Mouse (Mus musculus) MEL (cell line): Measurements from ENCODE around the gene Tgfbi. TPM values are rescaled to one million over a fixed set of nuclear protein-coding genes. Genes with fewer than 3 reads are reported as not detected.

Source experiments
- DNase-seq: peaks from one replicate; pipeline ENCODE4 v3.0.0; 2011; ENCODE audit warnings: low read depth, low spot score
- H3K27ac ChIP-seq: 2 replicates; pipeline ENCODE4 v1.5.1; 2012; ENCODE audit warnings: low read depth, mild to moderate bottlenecking, control low read depth, low read length, moderate library complexity; ENCODE audit not compliant: control insufficient read depth
- H3K27me3 ChIP-seq, 2 experiments: fragments of 150-350 bp in 1 of 2; sonication (generic) in 1 of 2; 2 replicates each; pipeline ENCODE4 v1.6.1; 2012; ENCODE audit warnings: low read length in 2 of 2, mild to moderate bottlenecking in 2 of 2, improper control_type of control experiment in 1 of 2, moderate library complexity in 1 of 2; ENCODE audit not compliant: insufficient read depth in 2 of 2, control insufficient read depth in 1 of 2
- H3K36me3 ChIP-seq, 2 experiments: 2 replicates each; pipeline ENCODE4 v1.6.1; 2012 to 2014; ENCODE audit warnings: low read length in 2 of 2, improper control_type of control experiment in 1 of 2, inconsistent platforms in 1 of 2, mild to moderate bottlenecking in 1 of 2; ENCODE audit not compliant: insufficient read depth in 2 of 2, control insufficient read depth in 1 of 2
- H3K4me1 ChIP-seq, 2 experiments: fragments of 150-350 bp in 1 of 2; sonication (generic) in 1 of 2; 2 replicates each; pipeline ENCODE4 v1.6.1; 2012; ENCODE audit warnings: low read length in 2 of 2, improper control_type of control experiment in 1 of 2, mild to moderate bottlenecking in 1 of 2; ENCODE audit not compliant: insufficient read depth in 2 of 2, control insufficient read depth in 1 of 2
- H3K4me3 ChIP-seq, 2 experiments: fragments of 150-350 bp in 1 of 2; sonication (generic) in 1 of 2; 2 replicates each; pipeline ENCODE4 v1.5.1; 2012; ENCODE audit warnings: low read depth in 2 of 2, low read length in 2 of 2, mild to moderate bottlenecking in 2 of 2, moderate library complexity in 2 of 2, control low read depth in 1 of 2, improper control_type of control experiment in 1 of 2; ENCODE audit not compliant: control insufficient read depth in 1 of 2, insufficient read depth in 1 of 2
- H3K79me2 ChIP-seq: 2 replicates; pipeline ENCODE4 v1.6.1; 2012; ENCODE audit warnings: mild to moderate bottlenecking, low read length, moderate library complexity; ENCODE audit not compliant: control insufficient read depth, poor library complexity, insufficient read depth
- H3K9ac ChIP-seq: 2 replicates; pipeline ENCODE4 v1.6.1; 2012; ENCODE audit warnings: low read depth, mild to moderate bottlenecking, control low read depth, low read length, moderate library complexity; ENCODE audit not compliant: control insufficient read depth, poor library complexity, severe bottlenecking
- H3K9me3 ChIP-seq: fragments of 150-350 bp; sonication (generic); replicated peaks from 2 replicates; pipeline ENCODE4 v1.6.1; 2012; ENCODE audit warnings: mild to moderate bottlenecking, low read length, improper control_type of control experiment, moderate library complexity; ENCODE audit not compliant: insufficient read depth
- CHD2 ChIP-seq: IDR thresholded peaks from 2 replicates; pipeline ENCODE4 v1.6.1; 2011; ENCODE audit warnings: low read length, improper control_type of control experiment
- GATA1 ChIP-seq: IDR thresholded peaks from 2 replicates; pipeline ENCODE4 v1.6.1; 2011; ENCODE audit warnings: low read depth, low read length, improper control_type of control experiment
- HCFC1 ChIP-seq: IDR thresholded peaks from 2 replicates; pipeline ENCODE4 v1.6.1; 2012; ENCODE audit warnings: low read depth, mild to moderate bottlenecking, inconsistent platforms, low read length, improper control_type of control experiment, moderate library complexity
- JUND ChIP-seq: IDR thresholded peaks from 2 replicates; pipeline ENCODE4 v1.6.1; 2011; ENCODE audit warnings: low read depth, mild to moderate bottlenecking, improper control_type of control experiment, low read length
- KAT2A ChIP-seq: conservative IDR thresholded peaks from 2 replicates; pipeline ENCODE4 v1.6.1; 2012; ENCODE audit warnings: low read depth, low read length, improper control_type of control experiment, inconsistent platforms
- MAX ChIP-seq: IDR thresholded peaks from 2 replicates; pipeline ENCODE4 v1.6.1; 2011; ENCODE audit warnings: low read length, improper control_type of control experiment
- MEF2A ChIP-seq: IDR thresholded peaks from 2 replicates; pipeline ENCODE4 v1.6.1; 2014; ENCODE audit warnings: low read depth, mild to moderate bottlenecking, inconsistent platforms, low read length, improper control_type of control experiment; ENCODE audit not compliant: poor library complexity, insufficient replicate concordance, severe bottlenecking; ENCODE audit errors: extremely low read depth
- MXI1 ChIP-seq: IDR thresholded peaks from 2 replicates; pipeline ENCODE4 v1.6.1; 2011; ENCODE audit warnings: mild to moderate bottlenecking, low read depth, low read length, improper control_type of control experiment
- MYB ChIP-seq: IDR thresholded peaks from 2 replicates; pipeline ENCODE4 v1.6.1; 2011; ENCODE audit warnings: mild to moderate bottlenecking, low read depth, low read length, improper control_type of control experiment
- POLR2A ChIP-seq, 2 experiments: IDR thresholded peaks; 2 replicates each; pipeline ENCODE4 v1.6.1; 2011 to 2012; ENCODE audit warnings: low read length in 2 of 2, mild to moderate bottlenecking in 2 of 2, control low read depth in 1 of 2, improper control_type of control experiment in 1 of 2, low read depth in 1 of 2, moderate library complexity in 1 of 2; ENCODE audit not compliant: control insufficient read depth in 1 of 2, insufficient read depth in 1 of 2, poor library complexity in 1 of 2
- SMC3 ChIP-seq: IDR thresholded peaks from 2 replicates; pipeline ENCODE4 v1.6.1; 2011; ENCODE audit warnings: low read depth, low read length, improper control_type of control experiment
- UBTF ChIP-seq: IDR thresholded peaks from 2 replicates; pipeline ENCODE4 v1.6.1; 2012; ENCODE audit warnings: low read depth, mild to moderate bottlenecking, inconsistent platforms, low read length, improper control_type of control experiment, moderate library complexity, borderline replicate concordance; ENCODE audit not compliant: insufficient read depth
- ZC3H11A ChIP-seq: IDR thresholded peaks from 2 replicates; pipeline ENCODE4 v1.6.1; 2012; ENCODE audit warnings: low read depth, mild to moderate bottlenecking, inconsistent platforms, low read length, improper control_type of control experiment
- ZKSCAN1 ChIP-seq: IDR thresholded peaks from 2 replicates; pipeline ENCODE4 v1.6.1; 2012; ENCODE audit warnings: low read depth, mild to moderate bottlenecking, inconsistent platforms, low read length, improper control_type of control experiment, moderate library complexity
- ZMIZ1 ChIP-seq: IDR thresholded peaks from 2 replicates; pipeline ENCODE4 v1.6.1; 2012; ENCODE audit warnings: low read depth, mild to moderate bottlenecking, inconsistent platforms, low read length, improper control_type of control experiment, moderate library complexity
- polyA plus RNA-seq, 2 experiments: library from polyadenylated mRNA; stranded (reverse) in 1 of 2; unstranded in 1 of 2; fragments of >175 nt in 1 of 2; fragments of >200 nt in 1 of 2; gene quantifications; 2 replicates each; pipeline versions ENCODE4 v1.2.1 to v1.2.4; 2012; ENCODE audit warnings: low replicate concordance in 2 of 2, low read depth in 1 of 2; ENCODE audit not compliant: insufficient read length in 2 of 2, insufficient read depth in 1 of 2, missing spikeins in 1 of 2
- total RNA-seq: library from RNA; depleted of rRNA; stranded (reverse); fragments of 300-350 nt; gene quantifications from 2 replicates; pipeline ENCODE4 v1.2.3, GENCODE M21; 2012

Gene Tgfbi
- total and polyA plus RNA-seq, 3 experiments, result not detected

DNA sequence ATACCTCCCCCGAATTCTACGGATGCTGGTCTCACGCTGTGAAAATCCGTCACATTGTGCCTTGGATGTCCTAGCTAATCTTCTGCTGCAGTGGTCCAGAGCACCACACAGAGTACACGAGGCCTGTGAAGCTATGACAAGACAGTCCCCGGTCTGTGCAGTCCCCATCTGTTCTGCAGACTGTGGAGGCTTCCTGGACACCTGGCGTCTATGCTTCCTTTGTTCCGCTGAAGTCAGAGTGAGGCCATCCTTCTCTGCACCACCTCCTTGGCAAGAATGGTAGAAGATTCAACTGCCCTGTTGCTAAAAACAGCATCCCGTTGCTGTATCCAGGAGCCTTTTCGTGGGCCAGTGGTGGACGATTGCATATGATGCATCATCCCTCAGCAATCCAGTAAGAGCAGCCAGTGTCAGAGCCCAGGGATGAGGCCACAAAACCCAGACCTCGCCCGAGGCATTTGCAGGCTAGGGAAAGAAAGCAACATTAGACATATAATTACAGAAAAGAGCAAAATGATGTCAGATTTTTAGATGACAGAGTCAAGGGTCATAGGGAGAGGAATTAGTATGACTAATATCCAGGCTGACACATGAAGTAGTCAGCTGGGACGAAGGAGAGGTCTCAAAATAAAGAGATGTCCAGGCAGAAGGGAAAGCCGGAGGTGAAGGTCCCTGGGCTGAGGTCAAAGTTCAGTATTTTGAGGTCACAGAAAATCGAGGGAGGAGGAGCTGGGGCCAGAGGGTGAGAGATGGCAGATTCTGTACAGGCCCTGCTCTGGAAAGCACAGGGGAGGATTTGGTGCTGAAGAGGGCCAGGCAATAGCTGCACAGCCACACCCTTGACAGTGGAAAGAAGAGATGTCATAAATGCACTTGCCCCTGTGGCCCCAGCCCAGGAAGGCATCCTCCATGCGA is 55.2 kb downstream of the Tgfbi start:
- TF ChIP-seq MYB, result no peak
- H3K9ac ChIP-seq, result no peak overlapping the region
- no peaks in the 10 kb centered on the region for H3K4me1 ChIP-seq
- H3K36me3 ChIP-seq, result no peaks in the 10 kb centered on the region
- no peaks in the 10 kb centered on the region for H3K9me3 ChIP-seq
- no peaks in the 10 kb centered on the region for H3K79me2 ChIP-seq
- H3K27ac ChIP-seq, result no peak overlapping the region
- DNase-seq, result no peak
- H3K27me3 ChIP-seq, result no peaks in the 10 kb centered on the region
- H3K4me3 ChIP-seq, result no peak overlapping the region

DNA sequence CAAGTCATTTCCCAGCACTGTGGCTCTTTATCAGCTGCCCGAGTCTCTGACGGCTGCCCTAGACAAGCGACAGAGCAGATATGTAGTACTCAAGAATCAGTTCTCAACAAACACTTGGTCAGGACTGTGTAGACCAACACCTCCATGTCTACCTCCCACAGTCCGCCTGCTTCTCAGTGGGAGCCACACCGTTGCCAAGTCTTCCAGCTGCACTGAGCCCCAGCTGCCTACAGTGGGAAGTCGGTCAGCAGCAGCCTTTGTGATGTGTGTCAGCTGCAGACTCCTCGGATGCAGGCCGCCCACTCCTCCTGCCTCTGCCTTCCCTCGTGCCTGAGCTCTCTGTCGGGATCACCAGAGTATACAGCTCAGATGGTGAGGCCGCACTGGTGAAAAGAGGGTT is 61.9 kb downstream of the Tgfbi start:
- TF ChIP-seq ZMIZ1 (no peak), ZC3H11A (no peak), POLR2A (IDR thresholded peaks at IDR 0.05; ENCODE audit: control insufficient read depth in 1 of 2, insufficient read depth in 1 of 2, low read depth in 1 of 2, low read length in 2 of 2, poor library complexity in 1 of 2) (no peak), HCFC1 (no peak), SMC3 (no peak), MXI1 (no peak), GATA1 (no peak), UBTF (no peak), ZKSCAN1 (no peak), MAX (no peak), CHD2 (no peak), JUND (no peak), KAT2A (no peak), MEF2A (no peak)
- Histone ChIP-seq H3K79me2 (no peaks in the 10 kb centered on the region), H3K27me3 (no peaks in the 10 kb centered on the region), H3K36me3 (no peaks in the 10 kb centered on the region), H3K4me3 (no peak overlapping the region), H3K27ac (no peak overlapping the region), H3K9ac (no peak overlapping the region), H3K4me1 (no peaks in the 10 kb centered on the region), H3K9me3 (no peaks in the 10 kb centered on the region)
- DNase-seq, result no peak
